Mouse (Mus musculus) limb, embryonic 12.5 days (tissue): Measurements from ENCODE around the gene Slc25a11. TPM values are rescaled to one million over a fixed set of nuclear protein-coding genes. Genes with fewer than 3 reads are reported as not detected.

Source experiments
- ATAC-seq: fragments of 200-750 bp; cut with Nextera tagmentation; 2 replicates; pipeline ENCODE4 v1.8.0; 2017; ENCODE audit warnings: low read depth, moderate TSS enrichment; ENCODE audit not compliant: insufficient number of reproducible peaks, insufficient read depth, low FRiP score, low TSS enrichment
- H3K27ac ChIP-seq: fragments of 300-500 bp; sonication (generic); 2 replicates; pipeline ENCODE4 v1.5.1; 2016; ENCODE audit warnings: mild to moderate bottlenecking, moderate library complexity
- H3K27me3 ChIP-seq: fragments of 300-500 bp; sonication (generic); 2 replicates; pipeline ENCODE4 v1.6.1; 2016; ENCODE audit warnings: mild to moderate bottlenecking, moderate library complexity
- H3K36me3 ChIP-seq: fragments of 300-500 bp; sonication (generic); 2 replicates; pipeline ENCODE4 v1.6.1; 2016; ENCODE audit warnings: mild to moderate bottlenecking, moderate library complexity
- H3K4me1 ChIP-seq: fragments of 300-500 bp; sonication (generic); replicated peaks from 2 replicates; pipeline ENCODE4 v1.6.1; 2016
- H3K4me2 ChIP-seq: fragments of 300-500 bp; sonication (generic); 2 replicates; pipeline ENCODE4 v1.6.1; 2016; ENCODE audit warnings: mild to moderate bottlenecking, moderate library complexity
- H3K4me3 ChIP-seq: fragments of 300-500 bp; sonication (generic); replicated peaks from 2 replicates; pipeline ENCODE4 v1.5.1; 2016; ENCODE audit warnings: mild to moderate bottlenecking
- H3K9ac ChIP-seq: fragments of 300-500 bp; sonication (generic); replicated peaks from 2 replicates; pipeline ENCODE4 v1.6.1; 2016; ENCODE audit warnings: mild to moderate bottlenecking, moderate library complexity
- H3K9me3 ChIP-seq: fragments of 300-500 bp; sonication (generic); 2 replicates; pipeline ENCODE4 v1.6.1; 2016; ENCODE audit warnings: mild to moderate bottlenecking, moderate library complexity
- WGBS: fragments of 180-500 bp; shearing (Covaris S2); methylation state at CpG from one replicate; pipeline ENCODE4 v1.1.7; 2016; 5-methylcytosine and 5-hydroxymethylcytosine counted together
- polyA plus RNA-seq: library from polyadenylated mRNA; unstranded; fragments of >200 nt; fragmentation: Nextera tagmentation; extraction: Ambion mirVana; gene quantifications from 2 replicates; pipeline ENCODE4 v1.2.1, GENCODE M21; 2016

Slc25a11 gene
- polyA plus RNA-seq, 1 experiment from 2014 or later, result 161 TPM

- H3K4me2 ChIP-seq, result no peak overlapping the region
- no peaks in the 10 kb centered on the region for H3K4me1 ChIP-seq
- peaks cover 26% of the 10 kb centered on the region for H3K36me3 ChIP-seq
- no peaks in the 10 kb centered on the region for H3K27me3 ChIP-seq
- H3K27ac ChIP-seq, result no peak overlapping the region
- no peaks in the 10 kb centered on the region for H3K9me3 ChIP-seq
- 83% methylated on average over 15 of the region's 15 CpGs for WGBS
- no peak for ATAC-seq
- H3K9ac ChIP-seq, result no peak overlapping the region
- H3K4me3 ChIP-seq, result no peak overlapping the region
Observed at GRCm38 (mm10) chr11:70594253-70594989, 52.9 kb downstream of the Slc25a11 start.

Other genes starting within 250 kb of the Slc25a11 start
- gene Pelp1, start 237.4 kb downstream of the Slc25a11 start, polyA plus RNA-seq, result 44.7 and 53.5 TPM in 2 replicates
- 18.8 and 19.5 TPM in 2 replicates for gene Arrb2, start 214.8 kb downstream of the Slc25a11 start, polyA plus RNA-seq
- gene Med11, start 195.6 kb downstream of the Slc25a11 start, polyA plus RNA-seq, result 43.0 and 44.0 TPM in 2 replicates
- 0.40 and 0.58 TPM in 2 replicates for gene Zmynd15, start 188.0 kb downstream of the Slc25a11 start, polyA plus RNA-seq
- gene Cxcl16, start 187.5 kb downstream of the Slc25a11 start, polyA plus RNA-seq, result 1.1 and 1.9 TPM in 2 replicates
- 0.36 and 1.4 TPM in 2 replicates for gene Tm4sf5, start 142.2 kb downstream of the Slc25a11 start, polyA plus RNA-seq
- gene Vmo1, start 132.9 kb downstream of the Slc25a11 start, polyA plus RNA-seq, result 0.66 TPM in 1 of 2 replicates, not detected in the other
- 0.37 and 0.68 TPM in 2 replicates for gene Gltpd2, start 128.3 kb downstream of the Slc25a11 start, polyA plus RNA-seq
- gene Psmb6, start 122.1 kb downstream of the Slc25a11 start, polyA plus RNA-seq, result 857 and 867 TPM in 2 replicates
- gene Gm40193, start 114.5 kb downstream of the Slc25a11 start, polyA plus RNA-seq, result not detected in 2 replicates
- 4.4 and 4.5 TPM in 2 replicates for gene Pld2, start 107.4 kb downstream of the Slc25a11 start, polyA plus RNA-seq
- 17.6 and 18.4 TPM in 2 replicates for gene Mink1, start 84.6 kb downstream of the Slc25a11 start, polyA plus RNA-seq
- not detected in 2 replicates for gene 4930544D05Rik, start 31.6 kb downstream of the Slc25a11 start, polyA plus RNA-seq
- not detected in 2 replicates for gene Chrne, start 28.3 kb downstream of the Slc25a11 start, polyA plus RNA-seq
- gene Gp1ba, start 8.4 kb downstream of the Slc25a11 start, polyA plus RNA-seq, result 0.22 and 0.31 TPM in 2 replicates
- 95.8 and 104 TPM in 2 replicates for gene Rnf167, start 244 bp downstream of the Slc25a11 start, polyA plus RNA-seq
- gene Pfn1, start 7.2 kb upstream of the Slc25a11 start, polyA plus RNA-seq, result 1,494 and 1,514 TPM in 2 replicates
- 34.2 and 38.2 TPM in 2 replicates for gene Eno3, start 9.7 kb upstream of the Slc25a11 start, polyA plus RNA-seq
- gene Spag7, start 21.9 kb upstream of the Slc25a11 start, polyA plus RNA-seq, result 151 TPM in 2 replicates
- 9.9 and 12.8 TPM in 2 replicates for gene Camta2, start 40.6 kb upstream of the Slc25a11 start, polyA plus RNA-seq
- gene Inca1, start 52.7 kb upstream of the Slc25a11 start, polyA plus RNA-seq, result 1.0 and 1.4 TPM in 2 replicates
- gene Kif1c, start 53.1 kb upstream of the Slc25a11 start, polyA plus RNA-seq, result 3.3 and 3.6 TPM in 2 replicates
- gene Zfp3, start 116.7 kb upstream of the Slc25a11 start, polyA plus RNA-seq, result 6.8 and 7.2 TPM in 2 replicates
- gene Scimp, start 165.1 kb upstream of the Slc25a11 start, polyA plus RNA-seq, result not detected in 2 replicates
- 36.9 and 38.0 TPM in 2 replicates for gene Rabep1, start 197.3 kb upstream of the Slc25a11 start, polyA plus RNA-seq